In the genomic region with DNA sequence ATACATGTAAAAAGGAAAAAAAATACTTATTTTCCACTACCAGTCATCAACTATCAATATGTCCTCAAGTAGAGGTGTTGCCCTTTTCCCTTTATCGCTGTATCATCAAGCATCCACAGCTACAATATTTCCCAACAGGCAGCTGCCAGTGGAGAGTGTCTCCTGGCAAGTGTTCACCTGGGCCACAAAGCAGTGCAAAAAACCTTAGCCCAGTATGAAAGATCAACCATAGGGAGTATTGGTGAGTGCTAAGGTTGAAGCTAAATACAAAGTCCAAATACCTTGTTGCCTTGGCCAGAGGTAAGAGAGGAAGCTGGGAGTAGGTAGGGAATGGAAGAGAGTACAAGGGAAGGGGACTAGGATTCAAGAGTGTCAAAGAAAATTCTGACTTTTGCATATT, we compare ENCODE assay signal across 26 mouse cellular contexts. TPM values are rescaled to one million over a fixed set of nuclear protein-coding genes. Genes with fewer than 3 reads are reported as not detected.
DNase-seq lines count a peak whose midpoint lies in the region; ATAC-seq and TF ChIP-seq lines count a peak whose summit lies in the region.
"Had no signal": no experiment of that assay in that cellular context is flagged by ENCODE, and none has a peak within 500 bp of the region (broad histone marks: within the 10 kb centered on the region; RNA-seq: fewer than 3 reads in every experiment).

No protein-coding gene starts in this region.

- H3K9ac ChIP-seq in kidney, embryonic 16.5 days (replicated peaks; ENCODE audit: low read length), result no peak overlapping the region
- H3K9ac ChIP-seq: embryonic facial prominence, embryonic 12.5 days; embryonic facial prominence, embryonic 15.5 days; forebrain, postnatal 0 days; hindbrain, embryonic 12.5 days had no signal

- no peak for ATAC-seq in kidney, embryonic 16.5 days (ENCODE audit: low FRiP score, low TSS enrichment)
- ATAC-seq: CD4-positive, CD25-positive, alpha-beta regulatory T cell, adult 4 months; forebrain, embryonic 14.5 days; forebrain, postnatal 0 days had no signal

- peak; percentile 29 to 56 for DNase-seq in kidney, adult 8-10 months
- peak; percentile 12 to 40 for DNase-seq in kidney, postnatal 25 days
- no peak for DNase-seq in kidney, postnatal 10 days
- DNase-seq in ovary, adult 18-20 months (ENCODE audit: low spot score), result no peak
- DNase-seq: adrenal gland, adult 2 months; adrenal gland, postnatal 14 days; cerebellum, adult 11 months; cerebellum, adult 2 months; cerebellum, adult 9-11 months; cerebellum, postnatal 25 days; forebrain, postnatal 0 days; gastrocnemius, adult 2 months; gastrocnemius, postnatal 14 days; heart, adult 11 months had no signal

- WGBS in kidney, embryonic 16.5 days, result 100% methylated on average over 1 of the region's 1 CpGs
- 67% methylated on average over 1 of the region's 1 CpGs for WGBS in small intestine, adult 2 months

- no peaks in the 10 kb centered on the region for H3K27me3 ChIP-seq in kidney, embryonic 16.5 days (ENCODE audit: insufficient read depth, low read length)
- no peaks in the 10 kb centered on the region for H3K27me3 ChIP-seq in small intestine, adult 2 months (ENCODE audit: control insufficient read depth, insufficient read depth, low read length)
- H3K27me3 ChIP-seq: embryonic facial prominence, embryonic 12.5 days; embryonic facial prominence, embryonic 15.5 days; hindbrain, embryonic 12.5 days had no signal

- H3K4me1 ChIP-seq in kidney, embryonic 16.5 days (ENCODE audit: insufficient read depth, low read length), result no peaks in the 10 kb centered on the region
- H3K4me1 ChIP-seq in small intestine, adult 2 months (ENCODE audit: control insufficient read depth, insufficient read depth, insufficient read length, low read length), result peaks cover 2% of the 10 kb centered on the region; the same call in 1 of the 2 replicates
- H3K4me1 ChIP-seq: embryonic facial prominence, embryonic 12.5 days; embryonic facial prominence, embryonic 15.5 days; hindbrain, embryonic 12.5 days had no signal

- H3K4me3 ChIP-seq in kidney, embryonic 16.5 days (ENCODE audit: low read length), result no peak overlapping the region
- no peak overlapping the region for H3K4me3 ChIP-seq in small intestine, adult 2 months (ENCODE audit: low read depth, low read length)
- H3K4me3 ChIP-seq: embryonic facial prominence, embryonic 12.5 days; embryonic facial prominence, embryonic 15.5 days; gastrocnemius, adult 2 months; hindbrain, embryonic 12.5 days had no signal

- no peaks in the 10 kb centered on the region for H3K9me3 ChIP-seq in kidney, embryonic 16.5 days (ENCODE audit: low read length)
- H3K9me3 ChIP-seq: embryonic facial prominence, embryonic 12.5 days; embryonic facial prominence, embryonic 15.5 days; hindbrain, embryonic 12.5 days had no signal

- no peak for TF ChIP-seq POLR2A in small intestine, adult 2 months (IDR thresholded peaks at IDR 0.05; ENCODE audit: low read depth, low read length)

- no peaks in the 10 kb centered on the region for H3K36me3 ChIP-seq in kidney, embryonic 16.5 days (ENCODE audit: insufficient read depth, low read length)
- H3K36me3 ChIP-seq in small intestine, adult 2 months (ENCODE audit: control insufficient read depth, insufficient read depth, low read length), result no peaks in the 10 kb centered on the region
- H3K36me3 ChIP-seq: embryonic facial prominence, embryonic 12.5 days; embryonic facial prominence, embryonic 15.5 days; hindbrain, embryonic 12.5 days had no signal

- no peak overlapping the region for H3K27ac ChIP-seq in kidney, embryonic 16.5 days (ENCODE audit: low read length)
- H3K27ac ChIP-seq in small intestine, adult 2 months (ENCODE audit: insufficient read depth, low read depth, low read length), result peak overlapping the region; percentile 75; the same call in 1 of the 2 replicates
- H3K27ac ChIP-seq: embryonic facial prominence, embryonic 12.5 days; embryonic facial prominence, embryonic 15.5 days; gastrocnemius, adult 2 months; hindbrain, embryonic 12.5 days had no signal

- no peak overlapping the region for H3K4me2 ChIP-seq in kidney, embryonic 16.5 days (replicated peaks; ENCODE audit: low read depth, low read length)
- H3K4me2 ChIP-seq: embryonic facial prominence, embryonic 12.5 days; embryonic facial prominence, embryonic 15.5 days; heart, embryonic 11.5 days; hindbrain, embryonic 12.5 days had no signal

- TF ChIP-seq CTCF in small intestine, adult 2 months (IDR thresholded peaks at IDR 0.05; ENCODE audit: extremely low read depth, insufficient read length, insufficient replicate concordance, low read depth, low read length), result no peak

RNA-seq across cellular contexts. Expression of gene Gm34302, which starts 34.0 kb away (rescaled TPM):
- polyA plus RNA-seq in kidney, embryonic 16.5 days (2015; fragmentation: Nextera tagmentation; extraction: Ambion mirVana), result not detected in 2 replicates
- not detected in 2 replicates for polyA plus RNA-seq in small intestine, adult 2 months (2012; rRNA removed)
- polyA plus RNA-seq: adrenal gland, adult 2 months; C2C12; CD4-positive, CD25-positive, alpha-beta regulatory T cell, adult 4 months; cerebellum, adult 2 months; embryonic facial prominence, embryonic 12.5 days; embryonic facial prominence, embryonic 15.5 days; forebrain, embryonic 11.5 days; forebrain, embryonic 14.5 days; forebrain, postnatal 0 days; frontal cortex, adult 2 months; heart, embryonic 14.5 days; hindbrain, embryonic 12.5 days had no signal

Comparison
In these comparisons a context has a peak if more than half of its experiments do, and no peak if none do; other contexts are left out.
1. DNase-seq: peak in kidney, adult 8-10 months (2 of 2) and kidney, postnatal 25 days (2 of 2); none in kidney, postnatal 10 days (single experiment) and ovary, adult 18-20 months (single experiment).